Mouse (Mus musculus) gastrocnemius, postnatal 4 days (tissue): ENCODE measurements around the gene Serpinb6a. TPM values are rescaled to one million over a fixed set of nuclear protein-coding genes. Genes with fewer than 3 reads are reported as not detected.
A peak's percentile ranks its signal among the peaks of the same experiment; 100 is the strongest.

Source experiments
- DNase-seq, 2 experiments: peaks; one replicate each; pipeline ENCODE4 v3.0.0; 2021 to 2022; ENCODE audit warnings: low spot score in 2 of 2, mixed read lengths in 2 of 2
- total RNA-seq, 2 experiments: library from RNA; stranded (reverse); gene quantifications; 2 replicates each; pipeline ENCODE4 v1.2.3; 2021

The Serpinb6a gene
- total RNA-seq, 2 experiments from 2014 or later: 77.8 to 80.1 TPM

- DNase-seq: no peak
Observed at GRCm38 (mm10) chr13:33921699-33922098, 80.9 kb downstream of the Serpinb6a start.

- no peak for DNase-seq
Observed at GRCm38 (mm10) chr13:33921041-33921440, 81.6 kb downstream of the Serpinb6a start.

GRCm38 (mm10) chr13:33906821-33907220 is 95.8 kb downstream of the Serpinb6a start:
- DNase-seq: no peak

GRCm38 (mm10) chr13:33905176-33905954 is 97.2 kb downstream of the Serpinb6a start, which contains the start of gene Serpinb6c:
Serpinb6c (minus strand) TSS chr13:33905708.
- no peak for DNase-seq

GRCm38 (mm10) chr13:33903290-33903689 is 99.3 kb downstream of the Serpinb6a start:
- DNase-seq: no peak

GRCm38 (mm10) chr13:33894207-33894606 is 108.4 kb downstream of the Serpinb6a start:
- DNase-seq: peak in 1 of 2 experiments; percentile 21

Other genes starting within 250 kb of the Serpinb6a start
- not detected for gene Serpinb6e, start 159.4 kb downstream of the Serpinb6a start, total RNA-seq
- under 1 TPM; 0.26 to 0.42 TPM for gene Serpinb6c, start 97.1 kb downstream of the Serpinb6a start, total RNA-seq
- gene Nqo2, start 38.1 kb downstream of the Serpinb6a start, total RNA-seq: 10 to 100 TPM; 13.7 to 16.0 TPM
- gene Ripk1, start 431 bp downstream of the Serpinb6a start, total RNA-seq: 10 to 100 TPM; 15.0 to 17.2 TPM
- gene Bphl, start 34.8 kb upstream of the Serpinb6a start, total RNA-seq: 10 to 100 TPM; 23.2 to 34.9 TPM
- 100 to 1,000 TPM in 1 of 2 experiments, 10 to 100 TPM in 1; 99.9 to 117 TPM for gene Tubb2a, start 75.2 kb upstream of the Serpinb6a start, total RNA-seq
- gene Tubb2b, start 127.7 kb upstream of the Serpinb6a start, total RNA-seq: 10 to 100 TPM; 74.8 to 91.5 TPM
- gene Psmg4, start 160.2 kb upstream of the Serpinb6a start, total RNA-seq: 10 to 100 TPM; 38.1 to 41.7 TPM